Mouse (Mus musculus): ENCODE data around the gene Atp8b5.

- TF ChIP-seq CTCF (IDR thresholded peaks at IDR 0.05; ENCODE audit: extremely low read depth, insufficient read length, insufficient replicate concordance, low read depth, low read length) (no peak), POLR2A (IDR thresholded peaks at IDR 0.05; ENCODE audit: low read depth, low read length) (no peak)
Measured at GRCm38 (mm10) chr4:43402212-43402611, 135.3 kb downstream of the Atp8b5 start.
